Mouse (Mus musculus): ENCODE measurements around the gene Dok3. TPM values are rescaled to one million over a fixed set of nuclear protein-coding genes. Genes with fewer than 3 reads are reported as not detected.
A peak's percentile ranks its signal among the peaks of the same experiment; 100 is the strongest.

Dok3 gene
- total and polyA plus RNA-seq, 3 experiments = 3.8 to 13.9 (median 4.9) TPM

DNA sequence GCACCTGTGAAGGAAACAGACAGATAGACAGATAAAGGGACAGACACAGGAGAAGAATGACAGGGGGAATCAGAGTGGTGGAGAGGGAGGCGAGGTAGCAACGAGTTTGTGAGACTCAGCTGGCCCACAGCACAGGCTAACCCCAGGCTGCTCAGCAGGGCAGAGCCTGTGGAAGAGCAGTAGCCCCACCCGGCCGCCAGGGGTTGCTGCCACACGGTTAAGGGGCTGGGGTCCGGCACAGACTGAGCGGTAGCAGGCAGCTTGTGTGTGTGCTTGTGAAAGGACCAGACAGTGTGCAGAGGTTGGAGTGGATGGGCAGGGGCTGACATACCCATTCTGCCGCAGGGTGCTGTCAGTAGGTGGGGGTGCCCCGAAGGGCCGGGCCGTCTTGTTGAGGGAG is 21.2 kb downstream of the Dok3 start:
- DNase-seq = no peak

DNA sequence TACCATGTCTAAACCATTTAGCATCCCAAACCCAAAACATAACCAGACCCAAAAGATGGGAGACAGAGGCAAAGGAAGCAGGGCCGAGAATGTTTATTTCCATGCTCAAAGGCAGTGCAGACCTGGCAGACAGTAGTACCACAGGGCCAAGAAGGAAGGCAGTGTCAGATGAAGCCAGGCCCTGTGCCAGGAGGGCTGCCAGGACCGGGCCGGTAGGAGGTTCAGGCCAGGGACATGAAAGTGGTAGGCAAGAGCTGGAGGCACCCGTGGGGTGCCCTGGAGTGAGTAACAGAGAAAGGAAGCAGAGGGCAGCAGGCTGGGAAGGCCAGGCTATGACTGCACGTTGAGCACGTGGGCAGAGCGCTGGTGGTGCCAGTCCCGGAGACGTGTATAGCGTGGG is 22.4 kb downstream of the Dok3 start:
- DNase-seq = peak; percentile 28

DNA sequence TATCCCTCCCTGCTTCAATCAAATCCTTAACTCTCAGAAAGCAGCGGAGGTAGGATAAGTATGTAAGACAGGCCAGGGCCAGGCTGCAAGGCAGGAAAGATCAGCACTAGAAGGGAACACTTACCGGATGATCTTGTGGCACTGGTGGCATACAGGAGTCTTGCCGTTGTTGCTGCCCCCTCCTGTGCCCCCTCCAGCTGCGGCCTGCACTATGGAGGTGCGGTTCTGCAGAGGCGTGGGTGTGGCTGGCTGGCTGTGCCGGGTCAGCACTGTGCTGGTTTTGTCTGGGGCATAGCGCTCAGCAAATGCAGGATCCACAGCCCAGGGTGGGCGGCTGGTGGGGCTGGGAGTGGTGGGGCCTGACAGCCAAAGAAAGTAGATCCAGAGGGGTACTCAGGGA is 23.3 kb downstream of the Dok3 start:
- no peak for DNase-seq

DNA sequence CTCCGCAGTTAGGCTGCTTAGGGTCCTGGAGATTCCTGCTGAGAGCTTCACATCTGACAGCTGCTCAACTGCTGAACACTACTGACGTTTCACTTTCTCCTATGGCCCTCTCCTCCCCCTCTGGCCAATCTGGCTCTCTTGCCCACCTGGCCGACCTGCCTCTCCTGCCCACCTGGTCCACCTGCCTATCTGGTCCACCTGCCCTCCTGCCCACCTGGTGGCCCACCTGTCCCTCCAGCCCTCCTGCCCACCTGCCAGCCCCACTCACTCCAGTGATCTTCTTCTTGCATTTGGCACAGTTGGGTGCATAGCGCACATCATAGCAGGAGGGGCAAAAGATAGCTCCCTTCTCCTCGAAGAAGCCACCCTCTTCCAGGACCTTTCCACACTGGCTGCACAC is 24.7 kb downstream of the Dok3 start:
- DNase-seq = no peak

DNA sequence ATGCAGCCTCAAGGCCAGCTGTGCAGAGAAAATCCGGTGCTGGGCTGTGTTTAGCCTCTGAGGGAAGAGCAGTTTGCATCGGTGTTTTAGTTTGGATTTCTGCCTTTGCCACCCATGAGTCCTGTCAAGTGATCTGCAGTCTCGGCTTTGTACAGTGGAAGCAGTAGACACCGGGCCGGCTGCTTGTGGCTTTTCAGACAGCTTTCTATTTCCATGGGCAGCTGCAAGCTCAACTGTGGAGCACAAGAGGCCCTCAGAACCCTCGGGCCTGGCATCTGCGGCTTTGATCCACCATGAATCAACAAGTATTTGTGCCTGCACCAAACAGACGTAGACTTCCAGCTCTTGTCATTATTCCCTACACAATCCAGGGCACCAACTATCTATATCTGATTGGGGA is 26.7 kb downstream of the Dok3 start:
- no peak for DNase-seq

DNA sequence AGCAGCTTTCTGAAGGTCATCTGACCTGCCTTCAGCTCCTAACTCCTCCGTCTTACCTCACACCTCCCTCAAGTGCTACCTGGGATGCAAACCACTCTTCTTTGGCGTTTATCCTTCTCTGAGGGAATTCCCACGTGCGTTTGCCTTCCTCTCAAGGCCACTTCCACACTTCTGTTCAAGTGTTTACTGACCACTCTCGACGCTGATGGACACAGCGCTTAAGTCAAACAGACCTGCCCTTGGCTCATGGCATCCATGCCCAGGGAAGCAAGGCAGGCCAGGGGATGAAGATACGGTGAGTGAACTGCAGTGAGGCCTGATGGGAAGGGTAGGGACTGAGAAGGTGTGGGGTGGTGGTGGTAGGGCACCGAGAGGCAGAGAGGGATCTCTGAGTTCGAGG is 28.5 kb downstream of the Dok3 start:
- DNase-seq = no peak

DNA sequence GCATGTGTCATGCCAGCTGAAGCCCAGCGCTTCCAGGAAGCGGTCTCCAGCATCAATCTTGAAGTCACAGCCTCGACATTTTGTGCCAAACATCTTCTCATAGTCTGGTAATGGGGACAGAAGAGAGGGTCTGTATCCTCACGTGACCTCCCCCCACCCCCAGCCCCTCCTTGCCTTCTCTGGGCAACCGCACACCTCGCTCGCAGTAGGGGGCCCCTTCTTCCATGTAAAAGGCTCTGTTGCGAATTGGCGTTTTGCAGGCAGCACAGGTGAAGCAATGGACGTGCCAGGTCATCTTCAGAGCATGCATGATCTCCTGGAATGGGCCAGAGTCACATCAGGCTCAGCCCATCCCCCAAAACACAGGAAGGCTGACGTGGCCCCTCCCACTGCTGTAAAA is 30.2 kb downstream of the Dok3 start:
- no peak for DNase-seq

DNA sequence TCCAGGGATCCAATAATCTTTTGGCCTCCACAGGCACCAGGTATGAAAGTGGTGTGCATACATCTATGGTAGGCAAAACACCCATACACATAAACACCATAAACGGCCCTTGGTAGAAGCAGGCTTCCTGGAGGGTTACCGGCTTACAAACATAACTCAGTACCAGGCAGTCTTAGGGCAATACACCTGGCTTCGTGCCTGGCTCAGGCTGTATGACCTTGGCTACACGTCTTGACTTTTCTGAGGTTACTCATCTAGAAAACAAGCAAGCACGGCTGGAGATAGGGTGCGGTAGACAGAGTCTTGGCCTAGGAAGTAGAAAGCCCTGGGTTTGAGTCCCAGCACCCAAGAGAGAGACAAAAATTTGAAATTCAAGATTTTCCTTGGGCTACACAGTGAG is 32.4 kb downstream of the Dok3 start:
- DNase-seq = no peak

DNA sequence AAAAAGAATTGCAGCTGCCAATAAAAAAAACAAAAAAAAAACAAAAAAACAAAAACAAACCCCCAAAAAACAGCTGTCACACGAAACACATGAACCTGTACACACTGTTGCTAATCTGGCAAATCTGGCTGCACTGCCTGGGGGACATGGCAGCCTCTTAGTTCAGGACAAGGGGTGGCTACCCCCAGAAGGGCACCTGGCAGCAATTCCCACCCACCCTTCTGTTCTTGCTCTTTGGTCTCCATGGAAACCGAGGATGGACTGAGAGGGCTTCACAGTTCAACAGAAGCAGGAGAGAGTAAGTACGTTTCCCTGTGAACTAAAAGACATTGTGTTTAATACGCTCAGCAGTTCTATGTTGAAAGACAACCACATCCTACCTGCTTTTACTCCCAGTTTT is 33.4 kb downstream of the Dok3 start:
- no peak for DNase-seq

DNA sequence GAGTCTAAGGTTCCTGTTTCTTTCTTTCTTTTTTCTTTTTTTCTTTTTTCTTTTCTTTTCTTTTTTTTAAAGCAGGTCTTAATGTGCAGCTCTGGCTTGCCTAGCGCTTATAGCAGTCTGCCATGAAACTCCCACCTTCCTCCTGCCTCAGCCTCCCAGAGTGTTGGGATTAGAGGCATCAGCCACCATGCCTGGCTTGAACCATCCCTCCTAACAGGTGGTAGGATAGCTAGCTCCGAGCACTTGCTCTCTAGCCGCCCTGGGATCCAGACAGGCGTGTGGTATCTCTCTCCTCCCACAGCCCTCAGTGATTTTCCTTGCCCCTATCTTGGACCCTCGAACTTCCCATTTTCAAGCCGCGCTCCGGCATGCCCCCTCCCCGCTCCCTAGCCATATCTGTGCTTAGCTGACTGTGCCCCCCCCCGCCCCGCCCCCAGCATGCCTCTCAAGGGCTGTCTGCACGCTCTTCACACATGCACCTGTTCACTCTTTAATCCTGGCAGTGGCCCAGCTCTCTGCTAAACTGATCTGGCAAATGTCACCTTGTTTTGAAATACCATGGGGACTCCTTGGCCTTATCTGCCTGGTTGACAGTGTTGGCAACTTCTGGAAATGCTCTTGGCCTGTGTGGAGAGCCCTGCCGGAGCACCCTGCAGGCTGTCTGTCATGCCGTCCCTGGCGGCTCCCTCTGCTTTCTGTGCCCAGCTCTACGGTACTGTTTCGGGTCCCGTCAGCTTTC is 34.0 kb downstream of the Dok3 start:
- DNase-seq = peak; percentile 56

DNA sequence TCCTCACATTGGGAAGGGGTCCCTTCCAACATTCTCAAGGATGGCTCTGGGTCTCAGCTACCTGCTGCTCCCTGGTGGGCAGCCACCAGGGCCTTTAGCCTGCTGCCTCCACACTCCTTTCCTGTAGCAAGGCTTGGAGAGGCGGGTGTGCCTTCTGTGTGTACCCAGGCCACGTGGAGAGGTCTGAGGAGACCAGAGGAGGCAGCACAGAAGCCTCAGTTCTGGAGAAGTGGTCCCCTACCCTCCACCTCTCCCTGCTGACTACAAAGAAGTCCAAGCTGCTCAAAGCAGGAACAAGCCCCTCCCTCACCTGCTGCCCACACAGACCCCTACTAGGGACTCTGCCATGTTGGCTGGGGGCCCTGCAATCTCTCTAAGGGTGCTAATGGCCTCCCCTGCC is 34.8 kb downstream of the Dok3 start:
- no peak for DNase-seq

DNA sequence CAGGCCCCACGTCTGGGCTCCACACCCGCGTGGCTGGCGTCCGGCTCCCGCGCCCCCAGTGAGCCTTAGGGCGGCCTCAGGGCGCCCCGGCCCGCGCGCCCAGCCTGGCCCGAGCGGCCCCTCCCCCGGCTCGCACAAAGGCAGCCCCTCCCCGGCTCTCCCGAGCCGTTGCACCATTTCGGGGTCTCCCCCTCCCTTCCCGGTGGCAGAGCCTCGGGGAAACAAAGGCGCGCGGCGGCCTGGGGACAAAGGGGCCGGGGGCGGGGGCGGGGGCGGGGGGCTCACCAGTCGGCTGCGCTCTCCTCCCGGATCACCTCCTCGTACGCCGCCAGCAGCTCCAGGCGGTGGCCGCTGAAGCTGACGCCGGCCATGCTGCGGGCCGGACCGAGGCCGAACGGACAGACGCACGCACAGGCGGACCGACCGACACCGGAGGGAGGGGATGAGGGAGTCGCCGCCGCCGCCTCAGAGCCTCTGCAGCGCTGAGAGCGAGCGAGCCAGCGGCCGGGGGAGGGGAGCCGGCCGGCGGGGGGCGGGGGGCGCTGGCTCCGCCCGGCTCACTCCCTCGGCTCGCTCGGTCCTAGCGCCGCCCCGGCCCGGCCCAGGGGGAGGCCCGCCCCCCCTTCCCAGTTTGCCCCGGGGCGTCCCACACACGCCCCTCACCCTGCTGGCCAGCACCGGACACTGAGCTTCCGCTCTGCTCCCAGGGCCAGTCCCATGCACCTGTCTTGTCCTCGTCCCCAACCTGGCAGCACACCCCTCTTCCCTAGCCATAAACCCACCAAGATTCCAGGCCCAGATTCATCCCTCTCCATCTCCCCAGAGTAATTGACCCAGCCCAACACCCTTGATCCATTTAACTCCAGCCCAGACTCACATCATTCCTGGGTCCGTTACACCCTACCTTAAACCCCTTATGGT is 41.3 kb downstream of the Dok3 start, which contains the start of gene Dbn1:
Gene Dbn1, minus strand, starts transcription at position 534 of the 921 bp plus-strand sequence.
- DNase-seq = peak; percentile 61

DNA sequence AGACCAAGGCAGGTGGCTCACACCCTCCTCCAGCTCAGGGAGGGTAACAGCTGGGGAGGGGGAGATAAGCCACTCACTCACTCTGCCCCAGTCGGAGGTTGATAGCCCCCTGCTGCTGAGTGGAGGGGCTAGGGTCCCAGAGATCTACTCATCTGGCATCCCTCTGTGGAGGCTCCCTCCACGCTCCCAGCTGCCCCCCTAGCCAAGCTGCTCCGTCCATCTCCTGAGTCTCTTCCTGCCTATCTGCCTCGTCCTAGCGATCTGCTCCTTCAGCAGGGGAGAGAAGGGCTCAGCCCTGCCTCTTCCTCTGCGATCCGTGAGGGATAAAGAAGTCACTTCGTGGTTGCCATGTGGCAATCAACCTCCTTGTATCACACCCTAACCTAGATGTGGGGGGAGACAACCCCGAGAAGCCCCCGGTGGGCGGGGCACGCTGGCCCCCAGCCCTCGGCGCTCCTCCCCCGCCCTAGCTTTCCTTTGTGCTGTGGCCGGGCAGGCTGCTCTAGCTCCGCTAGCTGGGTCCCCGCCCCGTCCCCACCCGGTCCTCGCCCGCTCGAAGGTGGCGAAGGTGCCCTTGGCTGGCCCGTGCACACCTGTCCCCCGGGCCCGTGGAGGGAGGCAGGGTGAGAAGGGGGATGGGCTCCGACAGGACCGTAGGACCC is 42.0 kb downstream of the Dok3 start:
- peak; percentile 51 for DNase-seq

DNA sequence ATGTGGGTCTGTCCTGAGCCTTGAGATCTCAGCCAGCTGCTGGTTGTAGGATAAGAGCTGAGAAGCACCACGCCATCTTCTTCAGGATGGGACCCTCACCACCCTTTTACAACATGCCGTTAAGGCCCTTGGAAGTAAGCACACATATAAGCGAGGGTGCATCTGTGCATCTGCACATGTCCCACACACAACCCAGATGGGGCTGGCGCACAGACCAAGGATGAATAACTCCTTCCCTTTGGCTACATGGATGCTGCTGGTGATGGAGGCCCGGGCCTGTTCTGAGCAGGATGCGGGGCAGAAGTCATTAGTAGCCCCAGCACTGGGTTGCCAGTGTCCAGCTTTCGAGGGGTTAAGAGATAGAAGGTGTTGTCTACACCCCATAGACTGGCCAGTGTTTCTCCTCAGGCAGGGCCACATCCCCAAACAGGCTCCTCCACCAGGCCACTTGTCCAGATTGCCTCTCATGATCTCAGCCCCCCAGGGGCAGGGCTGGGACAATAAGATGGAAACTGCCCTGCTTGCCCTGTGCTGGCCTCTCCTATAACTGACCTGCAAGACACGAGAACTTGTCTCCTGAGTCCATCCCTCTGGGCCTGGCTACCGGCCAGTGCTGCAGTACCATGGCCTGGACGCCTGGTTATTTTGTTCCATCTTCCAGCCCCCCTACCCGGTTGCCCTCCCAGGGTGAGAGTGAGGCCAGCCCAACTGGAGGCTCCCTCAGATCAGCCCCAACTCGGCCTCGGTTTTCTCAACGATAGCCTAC is 42.9 kb downstream of the Dok3 start:
- DNase-seq = no peak

DNA sequence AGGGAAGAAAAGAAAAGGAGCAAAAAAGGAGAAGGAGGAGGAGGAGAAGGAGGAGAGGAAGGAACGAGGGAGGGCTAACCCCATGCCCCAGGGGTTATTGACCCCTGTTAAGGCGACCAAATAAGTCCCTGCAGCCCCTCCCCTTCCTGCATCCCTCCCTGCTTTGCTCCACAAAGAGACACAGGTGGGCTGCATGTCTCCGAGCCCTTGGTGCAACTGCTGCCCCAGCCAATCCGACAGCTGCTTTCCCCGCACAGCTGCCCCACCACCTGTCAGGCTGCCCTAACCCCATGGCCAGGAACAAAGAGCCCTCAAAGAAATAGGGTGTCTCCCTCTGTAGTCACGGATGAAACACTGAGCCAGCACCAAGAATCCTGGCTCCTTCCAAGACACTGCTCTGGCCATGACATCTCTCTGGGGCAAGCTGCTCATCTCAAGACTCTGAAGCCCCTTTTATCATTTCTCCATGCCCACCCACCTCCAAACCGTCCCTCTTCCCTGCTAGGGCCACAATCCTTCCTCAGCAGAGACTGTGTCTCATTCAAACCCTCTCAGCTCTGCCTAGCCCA is 44.5 kb downstream of the Dok3 start:
- DNase-seq = no peak

DNA sequence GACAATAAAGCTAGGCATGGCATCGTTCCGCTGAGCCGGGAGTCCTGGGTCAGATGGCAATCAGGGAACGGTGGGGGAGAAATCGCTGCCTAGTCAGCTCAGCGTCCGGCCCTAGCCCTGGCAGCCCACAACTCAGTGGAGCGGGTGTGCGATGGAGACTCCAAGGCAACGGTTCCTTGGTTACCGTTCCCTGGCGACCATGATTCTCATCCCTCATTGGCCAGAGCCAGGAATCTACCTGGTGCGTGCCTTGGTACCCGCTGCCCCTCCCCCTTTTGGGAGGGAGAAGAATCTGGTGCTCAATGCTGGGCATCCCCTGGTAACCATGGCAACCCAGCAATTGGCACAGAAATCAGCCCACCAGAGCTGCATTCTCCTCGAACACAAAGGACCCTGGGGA is 45.5 kb downstream of the Dok3 start:
- no peak for DNase-seq

DNA sequence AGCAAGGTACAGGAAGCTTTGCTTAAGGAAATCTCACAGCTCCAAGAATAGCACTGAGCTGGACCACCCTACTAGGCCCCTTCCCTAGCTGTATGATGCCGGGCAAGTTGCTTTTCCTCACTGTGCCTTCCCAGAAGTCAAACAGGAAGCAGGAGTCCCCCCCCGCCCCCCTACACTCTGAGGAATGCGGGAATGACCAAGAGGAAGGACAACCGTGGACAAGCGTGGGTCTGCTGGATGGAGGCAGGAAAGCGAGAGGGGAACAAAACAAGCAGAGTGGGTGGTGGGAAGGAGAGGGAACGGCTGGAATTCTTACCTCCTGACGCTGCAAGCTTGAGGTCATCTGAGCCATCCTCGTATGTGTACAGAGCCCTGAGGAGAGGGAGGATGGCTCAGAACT is 46.0 kb downstream of the Dok3 start:
- DNase-seq = no peak

DNA sequence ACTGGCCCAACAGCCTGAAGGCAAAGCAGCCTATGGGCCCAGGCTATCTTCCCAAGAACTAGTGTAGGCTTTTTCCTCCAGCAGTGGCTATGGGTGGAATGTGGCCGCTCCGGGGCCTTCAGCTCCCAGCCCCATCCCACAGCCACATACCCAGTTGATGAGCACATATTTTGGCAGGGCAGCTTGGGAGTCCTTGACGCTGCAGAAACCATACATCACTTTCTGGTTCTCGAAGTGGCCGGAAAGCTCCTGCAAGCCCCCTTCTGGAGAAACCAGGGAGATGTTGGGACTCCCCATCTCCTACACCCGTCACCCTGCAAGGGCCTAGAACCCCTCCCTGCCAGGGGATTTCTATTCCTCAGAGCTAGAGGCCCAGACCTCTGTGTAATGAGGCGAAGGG is 46.6 kb downstream of the Dok3 start:
- DNase-seq = peak; percentile 78

DNA sequence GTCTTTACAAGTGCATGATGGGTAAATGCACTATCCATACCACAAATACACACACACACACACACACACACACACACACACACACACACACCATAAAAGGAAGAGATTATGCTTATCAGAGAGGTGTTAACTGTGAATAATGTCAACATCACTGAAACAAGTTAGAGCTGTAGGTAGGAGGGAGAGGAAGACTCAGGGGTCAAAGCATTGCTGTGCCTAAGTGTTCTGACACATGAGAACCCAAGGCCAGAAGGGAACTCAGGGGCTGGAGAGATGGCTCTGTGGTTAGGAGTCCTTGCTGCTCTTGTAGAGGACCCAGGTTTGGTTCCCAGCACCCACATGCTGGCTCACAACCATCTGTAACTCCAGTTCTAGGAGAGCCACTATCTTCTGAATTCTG is 49.2 kb downstream of the Dok3 start:
- DNase-seq = no peak

DNA sequence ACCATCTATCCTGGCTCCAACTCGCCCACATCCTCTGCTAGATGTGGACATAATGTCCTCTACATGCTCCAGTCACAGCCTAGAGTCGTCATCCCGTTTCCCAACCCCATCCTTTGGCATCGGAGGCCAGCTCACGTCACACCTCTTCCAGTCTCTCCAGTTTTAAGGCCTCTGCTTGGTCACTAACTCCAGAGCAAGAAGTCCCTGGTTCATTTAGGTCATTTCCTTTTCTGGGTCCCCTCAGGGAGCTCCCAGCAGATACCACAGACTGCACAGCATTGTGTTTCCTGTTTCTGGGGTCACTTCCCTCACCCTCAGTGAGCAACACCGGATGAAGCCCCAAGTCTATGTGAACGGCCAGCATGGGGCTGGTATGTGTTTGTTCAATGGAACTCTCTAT is 50.1 kb downstream of the Dok3 start:
- DNase-seq = no peak

DNA sequence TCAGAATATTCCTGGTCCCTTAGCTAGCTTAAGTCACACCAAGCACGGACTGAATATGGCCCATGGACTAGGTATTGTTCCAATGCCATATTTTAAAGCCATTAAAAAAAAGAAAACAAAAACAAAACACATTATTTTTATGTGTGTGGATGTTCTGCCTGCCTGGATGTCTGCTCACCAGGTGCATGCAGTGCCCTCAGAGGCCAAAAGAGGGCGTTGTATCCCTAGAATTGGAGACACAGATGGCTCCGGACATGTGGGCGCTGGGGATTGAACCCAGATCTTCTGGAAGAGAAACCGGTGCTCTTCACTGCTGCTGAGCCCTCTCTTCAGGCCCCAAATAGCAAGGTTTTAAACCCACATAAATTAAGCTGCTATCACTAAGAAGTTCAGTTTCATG is 51.1 kb downstream of the Dok3 start:
- no peak for DNase-seq

DNA sequence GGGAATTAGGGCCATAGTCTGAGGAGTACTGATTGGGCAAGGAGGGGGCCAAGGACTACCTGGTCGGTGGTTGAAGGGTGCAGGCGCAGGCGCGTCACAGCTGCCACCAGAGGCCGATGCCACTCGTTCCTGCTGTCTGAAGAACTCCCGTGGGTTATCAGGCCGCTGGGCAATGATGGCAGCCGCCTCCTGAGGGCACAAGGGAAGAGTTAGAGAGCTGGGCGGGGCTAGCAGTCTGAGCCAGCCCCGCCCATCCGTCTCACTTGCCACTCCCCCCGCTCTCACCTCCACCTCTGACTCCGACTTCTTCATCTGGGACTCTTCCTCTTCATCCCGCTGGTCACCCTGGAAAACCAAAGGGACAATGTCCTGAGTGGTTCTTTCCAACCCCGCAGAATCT is 51.6 kb downstream of the Dok3 start:
- DNase-seq = no peak

Data from adrenal gland, adult 2 months (tissue).